Mouse (Mus musculus): ENCODE measurements at regions not wholly inside any gene's neighbourhood (a gene's known extent, or its start where the extent isn't known, plus 50 kb on each side); places are given as distances from the start of the nearest gene placed in this dataset.

DNA sequence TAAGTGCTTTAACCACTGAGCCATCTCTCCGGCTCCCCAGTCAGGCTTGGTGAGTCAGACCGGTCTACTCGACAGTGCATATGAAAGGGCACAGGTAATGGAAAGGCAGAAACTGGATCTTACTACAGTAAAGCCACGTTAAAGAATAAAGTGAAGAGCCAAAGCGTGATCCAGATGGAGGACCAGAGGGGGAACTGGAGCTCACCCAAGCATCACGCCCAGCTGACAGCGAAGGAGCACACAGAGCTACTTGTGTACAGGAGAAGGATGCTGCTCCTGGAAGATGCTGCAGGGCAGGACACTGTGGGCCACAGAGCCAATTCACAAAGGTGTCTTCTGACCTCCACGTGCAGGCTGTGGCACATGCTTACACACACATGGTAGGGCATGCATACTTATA, 96.7 kb upstream of the Ppp1r26 start:
- no peak for DNase-seq (ENCODE audit: extremely low read depth, low read depth, low spot score)

DNA sequence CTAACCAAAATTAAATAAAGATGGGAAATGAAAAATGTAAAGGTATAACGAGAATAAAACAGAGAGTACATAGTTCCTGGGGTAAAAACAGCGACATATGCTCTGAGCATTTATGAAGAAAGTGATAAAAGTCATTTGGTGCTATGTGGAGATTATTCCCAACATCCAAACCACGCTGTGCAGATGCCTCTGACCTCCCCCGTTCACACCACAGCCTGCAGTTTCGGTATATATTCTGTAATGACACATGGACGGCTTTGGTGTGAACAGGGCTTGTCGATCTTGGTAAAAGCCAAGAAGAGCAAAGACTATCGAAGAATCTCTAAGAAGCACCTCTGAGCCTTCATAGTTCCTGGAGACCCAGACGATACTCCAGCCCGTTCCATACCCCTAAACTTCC, 95.2 kb upstream of the Ppp1r26 start:
- DNase-seq (ENCODE audit: extremely low read depth, low read depth, low spot score) = no peak

DNA sequence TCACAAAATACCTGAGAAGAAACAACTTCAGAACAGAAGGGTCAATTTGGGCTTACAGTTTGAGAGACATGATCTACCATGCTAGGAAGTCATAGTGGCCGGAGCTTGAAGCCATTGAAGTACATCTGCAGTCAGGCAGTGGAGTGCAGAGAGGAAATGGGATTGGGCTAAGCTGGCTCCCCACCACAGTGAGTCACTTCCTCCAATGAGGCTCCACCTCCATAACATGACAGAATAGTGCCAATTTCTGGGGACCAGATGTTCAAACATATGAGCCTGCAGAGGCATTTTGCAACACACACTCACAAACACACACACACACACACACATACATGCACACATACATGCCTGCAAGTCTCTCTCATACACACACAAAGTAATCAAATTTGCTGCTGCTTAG, 93.7 kb upstream of the Ppp1r26 start:
- DNase-seq (ENCODE audit: extremely low read depth, low read depth, low spot score) = no peak

DNA sequence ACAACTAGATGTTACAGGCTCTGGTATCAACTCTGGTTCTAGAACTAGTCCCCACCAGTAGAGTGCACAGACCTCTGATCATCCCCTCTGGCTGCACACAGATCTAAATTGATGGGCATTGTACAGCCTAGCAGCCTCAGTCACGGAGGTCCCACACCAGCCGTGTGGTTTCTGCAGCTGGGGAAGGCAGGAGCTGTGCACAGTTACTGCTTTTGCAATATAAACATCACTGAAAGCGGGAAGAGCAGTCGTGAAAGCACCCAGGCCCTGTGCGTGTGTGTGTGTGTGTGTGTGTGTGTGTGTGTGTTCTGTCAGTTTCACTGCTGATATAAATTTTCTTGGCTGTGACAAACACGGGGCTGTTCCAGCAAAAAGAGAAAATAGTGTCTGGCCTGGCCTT, 84.4 kb upstream of the Ppp1r26 start:
- DNase-seq (ENCODE audit: extremely low read depth, low read depth, low spot score) = no peak

DNA sequence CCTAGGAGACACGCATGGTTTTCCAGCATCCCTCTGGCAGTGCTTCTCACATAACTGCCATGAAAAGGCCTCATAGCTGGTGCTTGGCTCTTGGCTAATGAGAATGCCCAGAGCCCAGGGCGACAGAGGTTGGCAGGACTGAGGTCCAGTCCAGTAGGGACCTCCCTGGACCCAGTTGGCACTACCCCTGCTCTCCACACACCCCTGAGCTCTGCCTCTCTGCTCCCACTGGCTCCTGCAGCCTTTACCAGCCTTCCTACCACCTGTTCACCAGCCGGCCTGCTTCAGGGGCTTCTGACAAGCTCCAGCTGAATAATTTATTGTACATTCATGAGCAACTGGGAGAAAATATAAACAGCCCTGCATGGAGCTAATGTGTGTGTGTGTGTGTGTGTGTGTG, 82.0 kb upstream of the Ppp1r26 start:
- no peak for DNase-seq (ENCODE audit: extremely low read depth, low read depth, low spot score)

DNA sequence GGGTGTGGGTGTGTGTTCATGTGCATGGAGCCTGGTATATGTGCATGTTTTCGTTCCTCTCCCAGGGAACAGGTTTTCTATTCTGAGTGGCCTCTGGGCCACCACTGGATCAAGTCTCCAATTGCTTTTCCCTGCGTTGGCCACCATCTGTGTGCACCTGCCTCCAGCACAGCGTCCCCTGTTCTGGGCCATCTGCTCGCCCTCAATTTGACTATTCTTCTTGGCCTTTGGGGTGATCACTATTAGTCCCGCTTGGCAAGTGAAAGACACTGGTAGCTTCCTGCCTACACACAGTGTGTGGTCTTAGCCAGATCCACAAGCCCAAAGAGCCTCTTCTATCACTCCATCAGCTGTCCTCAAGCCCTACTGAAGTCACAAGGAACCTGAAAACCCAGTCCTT, 80.8 kb upstream of the Ppp1r26 start:
- no peak for DNase-seq (ENCODE audit: extremely low read depth, low read depth, low spot score)

DNA sequence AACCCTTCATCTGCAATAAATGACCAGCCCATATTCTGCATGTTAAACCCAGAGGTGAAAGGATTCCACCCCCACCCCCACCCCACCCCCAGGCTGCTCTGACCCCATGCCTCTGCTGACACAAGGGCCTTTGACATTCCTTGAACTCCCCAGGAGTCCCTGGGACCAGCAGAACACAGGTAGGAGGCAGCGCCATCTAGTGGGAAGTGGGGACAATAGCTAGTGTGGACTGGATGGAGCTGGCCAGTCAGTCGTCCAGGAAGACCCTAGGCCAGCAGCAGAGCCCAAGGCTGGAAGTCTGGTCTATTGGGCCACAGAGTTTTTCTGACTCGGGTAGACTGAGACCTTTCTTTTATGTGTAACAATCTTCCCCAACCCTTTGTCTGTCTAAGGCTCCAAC, 71.8 kb upstream of the Ppp1r26 start:
- no peak for DNase-seq (ENCODE audit: extremely low read depth, low read depth, low spot score)

DNA sequence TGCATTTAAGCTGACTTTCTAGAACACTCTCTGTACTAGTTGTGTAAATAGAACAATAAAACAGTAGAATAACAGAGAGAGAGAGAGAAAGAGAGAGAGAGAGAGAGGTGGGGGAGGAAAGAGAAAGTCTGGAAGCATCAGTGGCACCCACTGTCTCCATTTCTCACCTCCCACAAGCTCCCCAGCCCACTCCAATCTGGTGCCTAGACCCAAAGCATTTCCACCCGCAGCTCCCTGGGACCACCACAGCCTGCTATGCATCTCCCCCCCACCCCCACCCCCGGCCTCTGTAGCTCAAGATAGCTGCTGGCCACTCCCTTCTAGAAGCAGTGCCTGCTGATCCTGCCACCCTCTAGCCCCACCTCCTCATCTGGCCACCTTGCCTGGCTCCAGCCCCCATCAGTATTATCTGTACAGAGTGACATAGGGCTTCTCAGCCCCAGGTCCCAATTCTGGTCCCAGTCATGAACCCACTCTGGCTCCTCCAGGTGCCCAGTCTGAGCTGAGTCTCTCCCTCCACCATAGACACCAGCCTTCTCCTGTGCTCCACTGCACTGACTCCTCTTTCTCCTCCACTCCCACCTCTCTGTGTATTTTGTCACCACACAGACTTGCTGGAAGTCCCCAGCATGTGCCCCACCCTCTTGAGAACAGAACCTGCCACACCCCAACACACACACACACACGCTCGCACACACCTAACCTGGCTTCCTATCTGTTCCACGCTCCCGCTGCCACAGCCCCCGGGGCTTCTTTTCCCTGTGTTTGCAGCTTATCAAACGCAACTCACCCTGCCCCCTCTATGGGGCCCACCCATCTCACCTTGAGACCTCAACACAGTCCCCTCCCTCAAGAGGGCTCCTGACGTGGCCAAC, 68.4 kb upstream of the Ppp1r26 start:
- DNase-seq (ENCODE audit: extremely low read depth, low read depth, low spot score) = no peak

DNA sequence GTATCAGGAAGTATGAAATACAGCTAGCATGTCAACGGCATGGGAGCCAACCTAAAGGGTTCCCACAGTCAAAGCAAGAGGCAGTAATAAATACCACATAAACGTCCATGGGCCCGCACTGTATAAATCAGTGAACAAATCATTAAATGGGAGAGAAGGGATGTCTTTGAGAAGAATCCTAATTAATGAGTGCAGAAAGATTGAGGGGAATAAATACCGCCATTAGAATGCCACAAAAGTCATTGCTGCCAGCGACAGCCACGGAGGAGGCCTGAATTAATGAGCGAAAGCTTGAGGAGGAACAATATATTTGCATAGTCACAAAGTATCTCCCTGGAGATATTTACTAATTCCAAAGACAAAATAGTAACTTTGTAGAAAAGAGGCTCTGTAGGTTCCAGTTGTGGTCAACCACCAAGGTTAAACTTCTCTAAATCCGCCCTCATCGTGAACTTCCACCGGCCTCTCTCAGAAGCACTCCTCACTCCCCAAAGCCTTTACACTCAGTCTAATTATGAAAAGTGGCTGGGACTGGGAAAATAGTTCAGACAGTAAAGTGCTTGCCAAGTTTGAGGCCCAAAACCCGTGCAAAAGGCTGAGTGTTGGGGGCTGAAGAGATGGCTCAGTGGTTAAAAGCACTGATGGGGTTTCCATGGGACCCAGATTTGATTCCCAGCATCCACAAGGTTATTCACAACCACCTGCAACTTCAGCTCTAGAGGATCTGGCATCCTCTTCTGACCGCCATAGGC, 64.4 kb upstream of the Ppp1r26 start:
- no peak for DNase-seq (ENCODE audit: extremely low read depth, low read depth, low spot score)

DNA sequence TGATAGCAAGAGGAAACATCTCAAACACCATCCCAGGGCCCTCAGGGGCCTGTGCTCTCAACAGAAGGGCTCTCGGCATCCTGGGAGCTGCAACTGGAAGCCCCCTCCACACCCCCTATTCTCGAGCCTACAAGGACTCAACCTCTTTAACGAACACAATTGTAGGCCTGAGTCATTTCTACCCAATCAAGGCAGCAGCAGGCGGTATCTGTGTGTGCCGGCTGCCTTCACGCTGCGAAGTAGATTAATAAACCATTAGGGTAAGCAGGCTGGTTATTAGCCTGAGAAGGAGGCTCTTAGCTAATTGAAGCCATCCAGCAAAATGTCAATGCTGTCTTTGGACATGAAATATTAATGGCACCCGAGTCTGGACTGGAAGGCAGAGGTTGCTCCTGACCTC, 61.7 kb upstream of the Ppp1r26 start:
- no peak for DNase-seq (ENCODE audit: extremely low read depth, low read depth, low spot score)

DNA sequence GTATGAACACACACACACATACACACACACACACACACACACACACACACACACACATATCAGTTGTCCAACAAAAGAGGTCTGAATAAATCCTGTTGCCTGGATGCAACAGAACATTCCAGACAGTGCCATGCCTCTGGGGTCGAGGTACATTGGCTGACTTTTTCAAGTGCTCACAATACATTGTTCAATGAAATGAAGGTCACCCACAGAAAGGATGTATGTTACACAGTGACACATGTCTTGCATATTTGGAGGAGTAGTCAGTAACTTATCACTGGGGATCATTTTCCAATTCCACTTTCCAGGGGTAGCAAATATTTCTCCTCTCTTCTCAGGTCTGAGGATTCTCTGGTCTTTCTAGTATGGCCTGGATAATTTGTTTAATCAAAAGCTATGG, 59.8 kb upstream of the Ppp1r26 start:
- no peak for DNase-seq (ENCODE audit: extremely low read depth, low read depth, low spot score)

DNA sequence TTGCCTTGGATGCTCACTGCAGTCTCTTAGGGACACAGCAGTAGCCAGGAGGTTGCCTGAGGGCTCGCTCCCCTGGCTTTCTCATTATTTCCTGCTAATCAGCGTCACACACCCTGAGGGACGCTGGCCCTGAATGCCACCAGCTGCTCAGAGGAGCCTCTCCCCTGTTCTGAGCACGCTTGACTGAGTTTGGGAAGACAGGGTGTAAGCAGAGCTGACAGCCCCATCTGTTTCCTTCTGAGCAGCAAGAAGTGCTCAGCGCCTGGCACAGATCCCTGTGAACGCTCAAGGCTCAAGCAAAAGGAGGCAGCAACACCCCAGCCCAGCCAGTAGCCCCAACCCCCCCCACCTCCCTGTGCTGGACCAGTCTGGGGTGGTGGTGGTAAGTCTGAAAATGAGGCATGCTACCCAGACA, 59.2 kb upstream of the Ppp1r26 start:
- DNase-seq (ENCODE audit: extremely low read depth, low read depth, low spot score) = no peak

DNA sequence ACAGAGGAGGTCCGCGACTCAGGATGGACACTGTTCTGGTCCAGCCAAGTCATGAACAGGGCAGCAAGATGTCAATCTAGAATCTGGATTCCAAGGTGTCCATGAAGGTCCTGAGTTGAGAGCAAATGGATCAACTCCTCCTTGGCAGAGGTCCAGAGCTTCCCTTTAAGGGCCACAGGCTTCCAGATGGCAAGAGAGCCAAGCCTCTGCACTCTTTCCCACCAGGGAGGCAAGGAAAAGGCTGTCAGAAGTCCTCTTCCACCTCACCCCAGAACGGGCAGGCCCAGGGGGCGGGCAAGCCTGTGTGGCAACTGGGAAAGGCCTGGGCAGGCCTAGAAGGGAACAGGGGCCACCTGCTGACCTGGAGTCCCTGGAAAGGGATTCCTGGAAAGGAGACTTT, 58.7 kb upstream of the Ppp1r26 start:
- DNase-seq (ENCODE audit: extremely low read depth, low read depth, low spot score) = no peak

DNA sequence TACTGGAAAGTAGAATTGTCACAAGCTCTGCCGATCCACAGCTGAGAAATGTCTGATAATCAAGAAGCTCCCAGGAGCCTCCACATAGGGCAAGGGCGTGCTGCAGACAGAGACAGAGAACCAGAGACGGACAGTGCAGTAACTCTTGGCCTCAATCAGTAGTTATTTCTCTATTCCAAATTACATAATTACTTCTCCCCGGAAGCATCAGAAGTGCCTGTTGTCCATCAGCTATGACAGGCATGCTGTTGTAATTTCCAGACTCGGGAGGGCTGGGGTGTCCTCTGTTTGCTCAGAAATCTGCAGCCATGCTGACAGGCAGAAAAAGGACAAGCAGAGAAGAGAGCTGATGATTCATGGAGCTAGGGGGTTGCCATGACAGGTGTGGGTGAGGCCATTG, 56.9 kb upstream of the Ppp1r26 start:
- no peak for DNase-seq (ENCODE audit: extremely low read depth, low read depth, low spot score)

DNA sequence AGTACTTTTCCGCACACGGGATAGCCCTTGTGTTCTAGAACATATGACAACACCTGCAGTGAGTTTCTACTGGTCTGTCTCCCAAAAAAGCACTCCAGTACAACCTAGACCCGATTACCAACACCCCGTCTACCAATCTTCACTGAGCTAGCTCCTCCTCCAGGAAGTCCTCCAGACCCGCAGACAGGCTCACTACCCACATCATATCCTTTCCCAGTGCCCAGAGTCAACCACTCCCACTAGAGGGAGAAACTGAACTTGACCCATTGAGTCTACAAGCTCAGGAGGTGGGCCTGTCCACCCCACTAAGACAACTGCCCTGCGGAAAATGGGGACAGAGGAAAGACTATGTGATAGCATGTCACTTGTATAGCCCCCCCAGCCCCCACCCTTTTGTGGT, 51.2 kb upstream of the Ppp1r26 start:
- DNase-seq (ENCODE audit: extremely low read depth, low read depth, low spot score) = no peak

All from fat pad, adult 2 months (tissue).